8 mouse cellular contexts compared by ENCODE assay signal in the genomic region with DNA sequence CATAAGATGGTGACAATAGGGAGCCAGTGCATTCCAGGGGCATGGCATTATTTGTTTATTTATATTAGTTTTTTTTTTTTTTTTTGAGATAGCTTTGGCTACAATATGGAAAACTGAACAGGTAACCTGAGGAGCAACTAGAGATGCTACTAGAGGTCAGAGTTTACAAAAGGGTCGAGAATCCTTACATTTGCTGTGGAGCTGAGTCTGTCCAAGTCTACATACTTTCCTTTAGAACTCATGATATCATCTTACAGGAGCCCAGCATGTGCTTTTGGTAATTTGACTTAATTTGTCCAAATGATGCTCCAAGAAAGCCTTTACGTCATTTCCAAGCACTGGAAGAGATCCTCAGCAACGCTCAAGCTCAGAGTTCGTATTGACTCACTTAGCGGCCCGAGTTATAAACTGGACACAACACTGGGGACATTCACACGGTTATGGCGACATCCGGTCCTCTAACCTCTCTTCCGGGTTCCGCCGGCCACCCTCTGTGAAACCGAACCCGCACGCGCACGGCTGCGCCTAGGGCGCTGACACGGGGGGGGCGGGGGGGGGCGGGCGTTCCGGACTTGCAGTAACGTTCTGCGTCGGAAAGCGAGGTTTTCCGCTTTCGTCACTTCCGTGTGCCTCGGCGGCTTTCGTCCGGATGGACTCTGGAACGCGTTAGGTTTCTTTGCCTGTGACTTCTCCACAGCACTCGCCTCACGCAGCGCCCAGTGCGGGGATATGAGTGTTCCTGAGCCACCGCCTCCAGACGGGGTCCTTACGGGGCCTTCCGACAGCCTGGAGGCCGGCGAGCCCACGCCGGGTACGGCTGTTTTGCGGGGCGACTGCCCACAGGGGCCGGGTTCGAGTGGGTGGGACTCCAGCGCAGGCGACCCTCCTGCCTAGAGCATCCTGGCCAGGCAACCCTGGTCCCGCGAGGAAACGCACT. TPM values are rescaled to one million over a fixed set of nuclear protein-coding genes. Genes with fewer than 3 reads are reported as not detected.
A peak's percentile ranks its signal among the peaks of the same experiment; 100 is the strongest.
DNase-seq lines count a peak whose midpoint lies in the region; ATAC-seq and TF ChIP-seq lines count a peak whose summit lies in the region.

A gene (plus strand): TSS at position 610 of the 937 bp plus-strand sequence.

- H3K4me3 ChIP-seq in forebrain, embryonic 10.5 days: peak within 1 kb of the TSS; percentile 78
- H3K4me3 ChIP-seq in heart, embryonic 15.5 days: peak within 1 kb of the TSS; percentile 95
- peak within 1 kb of the TSS; percentile 73 to 79 for H3K4me3 ChIP-seq in liver, embryonic 14.5 days (ENCODE audit: insufficient read depth in 1 of 2, low read depth in 2 of 2, low read length in 2 of 2)
- H3K4me3 ChIP-seq in neural tube, embryonic 11.5 days (ENCODE audit: low read depth, low read length): peak within 1 kb of the TSS; percentile 82
- H3K4me3 ChIP-seq in stomach, postnatal 0 days (ENCODE audit: low read depth, low read length): peak within 1 kb of the TSS; percentile 93

- peak; percentile 85 to 91 for DNase-seq in CD8-positive naive resting alpha-beta T cell, adult 2 months (ENCODE audit: low read depth in 2 of 2, low spot score in 2 of 2)
- peak; percentile 84 for DNase-seq in c-Kit-positive CD71-negative TER-119-negative erythroid progenitor cells, embryonic 14.5 days (ENCODE audit: low read depth)
- DNase-seq in forebrain, embryonic 10.5 days (ENCODE audit: extremely low spot score, low spot score): peak; percentile 93
- peak; percentile 91 to 95 for DNase-seq in kidney, postnatal 25 days
- peak; percentile 79 to 84 (median 83) for DNase-seq in liver, embryonic 14.5 days (ENCODE audit: low read depth in 3 of 3, low spot score in 3 of 3)
- DNase-seq in neural tube, embryonic 11.5 days (ENCODE audit: low spot score): peak; percentile 91
- DNase-seq in stomach, postnatal 0 days (ENCODE audit: low spot score): peak; percentile 95

- peaks cover 15% of the 10 kb centered on the region for H3K27me3 ChIP-seq in forebrain, embryonic 10.5 days (ENCODE audit: poor library complexity, severe bottlenecking)
- H3K27me3 ChIP-seq in heart, embryonic 15.5 days: peaks cover 15% of the 10 kb centered on the region
- no peaks in the 10 kb centered on the region; the same call in 1 of the 2 replicates for H3K27me3 ChIP-seq in liver, embryonic 14.5 days (ENCODE audit: control insufficient read depth, insufficient read depth, low read length)
- H3K27me3 ChIP-seq in neural tube, embryonic 11.5 days (ENCODE audit: control insufficient read depth, insufficient read depth, low read length): 0 out of 2 replicates have a peak, but pooled peaks cover 4% of the 10 kb centered on the region
- no peaks in the 10 kb centered on the region for H3K27me3 ChIP-seq in stomach, postnatal 0 days (ENCODE audit: control insufficient read depth, insufficient read depth, low read length)

- no peak for TF ChIP-seq CTCF in liver, embryonic 14.5 days (IDR thresholded peaks at IDR 0.05; ENCODE audit: low read depth)
- TF ChIP-seq CTCF in stomach, postnatal 0 days (IDR thresholded peaks at IDR 0.05; ENCODE audit: low read depth): 0 out of 2 replicates have a peak, but pooled peaks have one; percentile 8

- peak within 1 kb of the TSS; percentile 93 for H3K27ac ChIP-seq in forebrain, embryonic 10.5 days
- peak within 1 kb of the TSS; percentile 94 for H3K27ac ChIP-seq in heart, embryonic 15.5 days
- H3K27ac ChIP-seq in liver, embryonic 14.5 days: peak within 1 kb of the TSS; percentile 7
- H3K27ac ChIP-seq in neural tube, embryonic 11.5 days (ENCODE audit: low read depth, low read length): peak within 1 kb of the TSS; percentile 80
- H3K27ac ChIP-seq in stomach, postnatal 0 days (replicated peaks): peak within 1 kb of the TSS; percentile 94

- H3K9ac ChIP-seq in heart, embryonic 15.5 days: peak within 1 kb of the TSS; percentile 97
- peak within 1 kb of the TSS; percentile 82 for H3K9ac ChIP-seq in liver, embryonic 14.5 days (replicated peaks)
- H3K9ac ChIP-seq in neural tube, embryonic 11.5 days (ENCODE audit: low read length): peak within 1 kb of the TSS; percentile 93
- H3K9ac ChIP-seq in stomach, postnatal 0 days (ENCODE audit: low read length): peak within 1 kb of the TSS; percentile 97

- peaks cover 15% of the 10 kb centered on the region for H3K4me1 ChIP-seq in forebrain, embryonic 10.5 days
- peaks cover 12% of the 10 kb centered on the region for H3K4me1 ChIP-seq in heart, embryonic 15.5 days (replicated peaks)
- H3K4me1 ChIP-seq in liver, embryonic 14.5 days (replicated peaks; ENCODE audit: control insufficient read depth in 2 of 2, insufficient read depth in 2 of 2, low read length in 1 of 2): peaks cover 5 to 6% of the 10 kb centered on the region in 2 experiments
- peaks cover 5% of the 10 kb centered on the region for H3K4me1 ChIP-seq in neural tube, embryonic 11.5 days (ENCODE audit: control insufficient read depth, insufficient read depth, low read length)
- no peaks in the 10 kb centered on the region for H3K4me1 ChIP-seq in stomach, postnatal 0 days (replicated peaks; ENCODE audit: control insufficient read depth, insufficient read depth)

- H3K9me3 ChIP-seq in forebrain, embryonic 10.5 days: no peaks in the 10 kb centered on the region
- no peaks in the 10 kb centered on the region for H3K9me3 ChIP-seq in heart, embryonic 15.5 days (replicated peaks)
- H3K9me3 ChIP-seq in liver, embryonic 14.5 days (ENCODE audit: control insufficient read depth, low read length): no peaks in the 10 kb centered on the region
- H3K9me3 ChIP-seq in neural tube, embryonic 11.5 days (ENCODE audit: control insufficient read depth, low read length): no peaks in the 10 kb centered on the region
- no peaks in the 10 kb centered on the region for H3K9me3 ChIP-seq in stomach, postnatal 0 days (ENCODE audit: control insufficient read depth, low read length)

- ATAC-seq in heart, embryonic 15.5 days (replicated peaks; ENCODE audit: insufficient number of reproducible peaks, insufficient read depth, low FRiP score, low read depth): peak; percentile 90
- ATAC-seq in liver, embryonic 14.5 days (ENCODE audit: insufficient read depth): peak; percentile 92
- ATAC-seq in neural tube, embryonic 11.5 days (ENCODE audit: insufficient read depth, low FRiP score, low TSS enrichment): peak; percentile 96
- ATAC-seq in stomach, postnatal 0 days (ENCODE audit: low FRiP score, low TSS enrichment): peak; percentile 97

- H3K36me3 ChIP-seq in forebrain, embryonic 10.5 days (replicated peaks): peaks cover 3% of the 10 kb centered on the region; the same call in 1 of the 2 replicates
- peaks cover 6% of the 10 kb centered on the region; the same call in 1 of the 2 replicates for H3K36me3 ChIP-seq in heart, embryonic 15.5 days
- H3K36me3 ChIP-seq in liver, embryonic 14.5 days (replicated peaks; ENCODE audit: control insufficient read depth, insufficient read depth, low read depth): no peaks in the 10 kb centered on the region
- H3K36me3 ChIP-seq in neural tube, embryonic 11.5 days (ENCODE audit: control insufficient read depth, insufficient read depth, low read length): no peaks in the 10 kb centered on the region
- H3K36me3 ChIP-seq in stomach, postnatal 0 days (ENCODE audit: control insufficient read depth, insufficient read depth, low read length): no peaks in the 10 kb centered on the region

- H3K4me2 ChIP-seq in heart, embryonic 15.5 days: peak within 1 kb of the TSS; percentile 68
- peak within 1 kb of the TSS; percentile 81 for H3K4me2 ChIP-seq in liver, embryonic 14.5 days (ENCODE audit: low read depth)
- peak within 1 kb of the TSS; percentile 62 for H3K4me2 ChIP-seq in neural tube, embryonic 11.5 days (ENCODE audit: low read depth)
- peak within 1 kb of the TSS; percentile 79 for H3K4me2 ChIP-seq in stomach, postnatal 0 days (replicated peaks; ENCODE audit: low read depth)

- 1% methylated on average over 52 of the region's 59 CpGs for WGBS in forebrain, embryonic 10.5 days
- under 1% methylated on average over 55 of the region's 59 CpGs for WGBS in heart, embryonic 15.5 days
- WGBS in liver, embryonic 14.5 days (ENCODE audit: insufficient replicate concordance): 1% methylated on average over 52 of the region's 59 CpGs
- WGBS in neural tube, embryonic 11.5 days: under 1% methylated on average over 55 of the region's 59 CpGs
- under 1% methylated on average over 55 of the region's 59 CpGs for WGBS in stomach, postnatal 0 days

- no peak for TF ChIP-seq EP300 in liver, embryonic 14.5 days (IDR thresholded peaks at IDR 0.05; ENCODE audit: low read depth)
- no peak for TF ChIP-seq EP300 in stomach, postnatal 0 days (optimal IDR thresholded peaks at IDR 0.05)

RNA-seq across cellular contexts. Expression of the gene that starts here (rescaled TPM):
- 70.8 and 74.4 TPM in 2 replicates for polyA plus RNA-seq in forebrain, embryonic 10.5 days (2016; fragmentation: Nextera tagmentation; extraction: Ambion mirVana)
- polyA plus RNA-seq in heart, embryonic 15.5 days (2015; fragmentation: Nextera tagmentation; extraction: Ambion mirVana): 27.3 and 32.4 TPM in 2 replicates
- polyA plus RNA-seq in liver, embryonic 14.5 days (2012; rRNA removed): 7.8 and 10.1 TPM in 2 replicates
- polyA plus RNA-seq in liver, embryonic 14.5 days (2014; fragmentation: Nextera tagmentation; extraction: Ambion mirVana): 15.1 and 15.9 TPM in 2 replicates
- polyA plus RNA-seq in neural tube, embryonic 11.5 days (2014; fragmentation: Nextera tagmentation; extraction: Ambion mirVana): 67.4 and 77.3 TPM in 2 replicates
- polyA plus RNA-seq in stomach, postnatal 0 days (2015; fragmentation: Nextera tagmentation; extraction: Ambion mirVana): 30.4 and 32.7 TPM in 2 replicates

Comparison
In these comparisons a context has a peak if more than half of its experiments do, and no peak if none do; other contexts are left out.
1. Peak in every context shown above with its lines: DNase-seq, ATAC-seq, H3K4me3 ChIP-seq and H3K27ac ChIP-seq.
2. H3K27ac ChIP-seq: peak in every context shown above with its lines; median percentile 94 in heart, embryonic 15.5 days; 94 in stomach, postnatal 0 days; 93 in forebrain, embryonic 10.5 days; 80 in neural tube, embryonic 11.5 days; 7 in liver, embryonic 14.5 days.